Mouse (Mus musculus) small intestine, adult 2 months (tissue): Measurements from ENCODE around the gene Ece1. TPM values are rescaled to one million over a fixed set of nuclear protein-coding genes. Genes with fewer than 3 reads are reported as not detected.

Experiments used
- H3K27ac ChIP-seq: fragments of 200-500 bp; 2 replicates; pipeline ENCODE4 v1.5.1; 2012; ENCODE audit warnings: low read depth, low read length, control low read depth, inconsistent platforms; ENCODE audit not compliant: insufficient read depth
- H3K27me3 ChIP-seq: fragments of 200-500 bp; 2 replicates; pipeline ENCODE4 v1.6.1; 2012; ENCODE audit warnings: mild to moderate bottlenecking, moderate library complexity, low read length, inconsistent platforms; ENCODE audit not compliant: control insufficient read depth, insufficient read depth
- H3K36me3 ChIP-seq: fragments of 200-500 bp; 2 replicates; pipeline ENCODE4 v1.6.1; 2012; ENCODE audit warnings: mild to moderate bottlenecking, low read length, control low read depth, inconsistent platforms; ENCODE audit not compliant: control insufficient read depth, insufficient read depth
- H3K4me1 ChIP-seq: fragments of 200-500 bp; 2 replicates; pipeline ENCODE4 v1.6.1; 2012; ENCODE audit warnings: low read length, inconsistent platforms, mixed read lengths; ENCODE audit not compliant: control insufficient read depth, insufficient read depth, insufficient read length
- H3K4me3 ChIP-seq: fragments of 200-500 bp; 2 replicates; pipeline ENCODE4 v1.5.1; 2012; ENCODE audit warnings: low read depth, mild to moderate bottlenecking, control low read depth, inconsistent platforms, low read length, moderate library complexity
- CTCF ChIP-seq: fragments of 200-500 bp; IDR thresholded peaks from 2 replicates; pipeline ENCODE4 v1.5.1; 2012; ENCODE audit warnings: low read depth, mild to moderate bottlenecking, control low read depth, inconsistent platforms, low read length, moderate library complexity, mixed read lengths; ENCODE audit not compliant: insufficient replicate concordance, insufficient read length; ENCODE audit errors: extremely low read depth
- POLR2A ChIP-seq: fragments of 200-500 bp; IDR thresholded peaks from 2 replicates; pipeline ENCODE4 v1.6.1; 2012; ENCODE audit warnings: low read depth, mild to moderate bottlenecking, control low read depth, inconsistent platforms, low read length, moderate library complexity
- WGBS: fragments of 180-500 bp; shearing (Covaris S2); methylation state at CpG from one replicate; pipeline ENCODE4 v1.1.7; 2018; 5-methylcytosine and 5-hydroxymethylcytosine counted together
- polyA plus RNA-seq: library from polyadenylated mRNA; depleted of rRNA; stranded (reverse); fragments of >200 nt; gene quantifications from 2 replicates; pipeline ENCODE4 v1.2.3, GENCODE M21; 2012

The Ece1 gene
- polyA plus RNA-seq, 1 experiment, result 37.7 TPM

GRCm38 (mm10) chr4:137941131-137941844 is 79.3 kb downstream of the Ece1 start:
- Histone ChIP-seq H3K27ac (no peak overlapping the region), H3K27me3 (no peaks in the 10 kb centered on the region), H3K36me3 (peaks cover 69% of the 10 kb centered on the region), H3K4me1 (peaks cover 2% of the 10 kb centered on the region; the same call in 1 of the 2 replicates), H3K4me3 (no peak overlapping the region)
- WGBS, result 92% methylated on average over 12 of the region's 12 CpGs
- TF ChIP-seq POLR2A (no peak), CTCF (no peak)

DNA sequence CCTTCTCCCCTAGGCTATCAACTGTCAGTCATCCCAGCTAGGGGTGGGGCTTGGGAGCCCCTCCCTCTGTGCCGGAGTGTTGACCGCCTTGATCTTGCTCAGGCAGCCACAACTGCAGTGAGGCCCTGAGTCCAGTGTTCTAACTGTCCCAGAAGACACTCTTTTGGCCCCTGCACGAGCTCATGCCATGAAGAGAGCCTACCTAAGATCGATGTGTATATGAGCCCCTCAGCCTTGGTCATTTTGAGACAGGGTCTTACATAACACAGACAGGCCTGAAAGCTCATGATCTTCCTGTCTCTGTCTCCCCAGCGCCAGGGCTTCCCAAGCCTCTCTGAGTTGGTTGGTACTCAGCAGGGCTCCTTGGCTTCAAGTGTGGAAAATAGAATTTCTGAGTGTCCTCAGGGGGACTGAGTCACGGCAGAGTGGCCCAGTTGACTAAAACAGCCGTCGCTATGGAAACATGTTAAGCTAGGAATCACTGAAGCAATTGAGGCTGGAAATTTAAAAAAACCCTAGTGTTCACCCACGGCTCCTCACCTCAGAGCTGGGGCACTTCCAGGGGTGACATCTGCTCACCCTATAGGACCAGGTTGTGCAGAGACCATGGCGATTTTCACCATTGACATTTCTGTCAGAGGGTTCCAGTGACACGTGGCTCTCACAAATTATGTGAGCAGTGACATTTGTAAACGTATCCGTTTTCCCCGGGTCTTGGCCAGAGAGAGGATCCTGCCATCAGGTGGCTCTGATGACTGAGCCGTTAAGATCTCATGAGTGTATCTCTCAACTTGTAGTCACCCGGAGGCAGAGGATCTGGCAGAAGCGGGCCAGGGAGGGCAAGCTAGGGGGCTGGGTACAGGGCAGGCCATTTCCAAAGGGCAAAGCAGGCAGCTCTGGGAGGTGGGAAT is 80.1 kb downstream of the Ece1 start:
- WGBS, result 81% methylated on average over 17 of the region's 17 CpGs
- no peaks in the 10 kb centered on the region for H3K27me3 ChIP-seq
- no peak for TF ChIP-seq POLR2A
- no peak for TF ChIP-seq CTCF
- H3K4me1 ChIP-seq, result peaks cover 2% of the 10 kb centered on the region; the same call in 1 of the 2 replicates
- H3K4me3 ChIP-seq, result no peak overlapping the region
- no peak overlapping the region for H3K27ac ChIP-seq
- H3K36me3 ChIP-seq, result peaks cover 63% of the 10 kb centered on the region

GRCm38 (mm10) chr4:137942782-137943486 is 80.9 kb downstream of the Ece1 start:
- no peak for TF ChIP-seq CTCF
- TF ChIP-seq POLR2A, result no peak
- no peak overlapping the region for H3K27ac ChIP-seq
- H3K36me3 ChIP-seq, result peaks cover 61% of the 10 kb centered on the region
- WGBS, result 83% methylated on average over 9 of the region's 9 CpGs
- peaks cover 2% of the 10 kb centered on the region; the same call in 1 of the 2 replicates for H3K4me1 ChIP-seq
- no peak overlapping the region for H3K4me3 ChIP-seq
- no peaks in the 10 kb centered on the region for H3K27me3 ChIP-seq

DNA sequence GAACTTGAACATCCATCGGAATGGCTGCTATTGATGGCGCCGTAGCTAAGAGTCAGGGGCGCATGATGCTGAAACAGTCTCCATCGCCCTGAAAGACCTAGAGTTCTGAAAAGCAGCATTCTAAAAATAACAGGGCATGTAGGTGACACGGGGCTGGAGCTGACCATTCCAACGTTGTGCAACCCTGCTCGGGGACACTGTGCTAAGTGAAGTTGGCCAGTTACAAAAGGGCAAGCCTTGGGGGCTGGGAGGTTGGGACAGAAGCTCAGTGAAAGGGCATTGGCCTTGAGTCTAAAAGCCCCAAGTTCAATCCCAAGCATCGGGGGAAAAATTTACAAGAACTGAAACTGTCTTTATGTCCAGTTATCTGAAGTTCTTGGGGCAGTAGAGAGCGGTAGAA is 81.5 kb downstream of the Ece1 start:
- TF ChIP-seq POLR2A (no peak), CTCF (no peak)
- peaks cover 2% of the 10 kb centered on the region; the same call in 1 of the 2 replicates for H3K4me1 ChIP-seq
- no peak overlapping the region for H3K4me3 ChIP-seq
- no peak overlapping the region for H3K27ac ChIP-seq
- H3K36me3 ChIP-seq, result peaks cover 60% of the 10 kb centered on the region
- no peaks in the 10 kb centered on the region for H3K27me3 ChIP-seq
- WGBS, result 88% methylated on average over 10 of the region's 10 CpGs

DNA sequence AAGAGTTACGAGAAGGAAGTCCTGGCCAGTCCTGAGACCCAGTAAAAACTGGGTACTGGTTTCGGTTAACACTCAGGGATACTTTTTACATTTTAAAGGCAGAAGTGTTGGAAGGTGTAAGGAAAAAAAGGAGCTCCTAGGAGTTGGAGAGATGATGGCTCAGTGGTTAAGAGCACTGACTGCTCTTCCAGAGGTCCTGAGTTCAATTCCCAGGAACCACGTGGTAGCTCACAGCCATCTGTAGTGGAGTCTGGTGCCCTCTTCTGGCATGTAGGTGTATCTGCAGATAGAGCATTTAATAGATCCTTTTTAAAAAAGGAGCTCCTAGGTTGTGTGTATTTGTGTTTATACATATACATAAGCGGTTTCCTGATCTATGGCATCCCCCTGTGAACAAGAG is 83.3 kb downstream of the Ece1 start:
- TF ChIP-seq POLR2A (no peak), CTCF (peak; percentile 49; the same call in 1 of the 2 replicates)
- Histone ChIP-seq H3K4me1 (peaks cover 2% of the 10 kb centered on the region; the same call in 1 of the 2 replicates), H3K4me3 (no peak overlapping the region), H3K36me3 (peaks cover 60% of the 10 kb centered on the region), H3K27me3 (no peaks in the 10 kb centered on the region), H3K27ac (no peak overlapping the region)
- 75% methylated on average over 4 of the region's 4 CpGs for WGBS

GRCm38 (mm10) chr4:137946419-137946818 is 84.4 kb downstream of the Ece1 start:
- Histone ChIP-seq H3K36me3 (peaks cover 56% of the 10 kb centered on the region), H3K4me3 (no peak overlapping the region), H3K27me3 (no peaks in the 10 kb centered on the region), H3K27ac (no peak overlapping the region), H3K4me1 (peaks cover 2% of the 10 kb centered on the region; the same call in 1 of the 2 replicates)
- TF ChIP-seq POLR2A (no peak), CTCF (no peak)
- 40% methylated on average over 8 of the region's 11 CpGs for whole genome bisulfite sequencing

DNA sequence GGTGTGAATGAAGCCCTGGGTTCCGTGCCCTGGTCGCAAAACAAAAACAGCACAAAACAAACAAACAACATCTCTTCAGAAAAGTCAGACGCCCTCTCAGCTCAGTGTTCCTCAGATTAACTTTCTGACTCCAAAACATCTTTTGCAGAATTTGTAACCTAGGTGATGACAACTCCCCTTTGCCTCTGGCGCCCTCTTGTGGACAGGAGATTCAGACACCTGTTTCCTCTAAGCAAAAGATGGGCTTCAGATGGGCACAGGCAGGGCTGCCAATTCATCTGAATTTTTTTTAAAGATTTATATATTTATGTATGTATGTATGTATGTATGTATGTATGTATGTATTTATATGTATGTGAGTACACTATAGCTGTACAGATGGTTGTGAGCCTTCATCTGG is 90.8 kb downstream of the Ece1 start:
- Histone ChIP-seq H3K27ac (no peak overlapping the region), H3K27me3 (no peaks in the 10 kb centered on the region), H3K4me3 (no peak overlapping the region), H3K36me3 (peaks cover 57% of the 10 kb centered on the region), H3K4me1 (no peaks in the 10 kb centered on the region; the same call in 1 of the 2 replicates)
- WGBS, result 39% methylated on average over 4 of the region's 4 CpGs
- TF ChIP-seq POLR2A (no peak), CTCF (peak; percentile 66; the same call in 1 of the 2 replicates)
